Mouse (Mus musculus) testis, adult 2 months (tissue): ENCODE results near the gene Ralgapa2. TPM values are rescaled to one million over a fixed set of nuclear protein-coding genes. Genes with fewer than 3 reads are reported as not detected.

Source experiments
- H3K27ac ChIP-seq: fragments of 200-500 bp; 2 replicates; pipeline ENCODE4 v1.5.1; 2012; ENCODE audit warnings: low read depth, low read length; ENCODE audit not compliant: control insufficient read depth, insufficient read depth
- H3K27me3 ChIP-seq: fragments of 200-500 bp; 2 replicates; pipeline ENCODE4 v1.6.1; 2012; ENCODE audit warnings: mild to moderate bottlenecking, low read length, moderate library complexity; ENCODE audit not compliant: control insufficient read depth, insufficient read depth
- H3K36me3 ChIP-seq: fragments of 200-500 bp; 2 replicates; pipeline ENCODE4 v1.6.1; 2012; ENCODE audit warnings: mild to moderate bottlenecking, low read length; ENCODE audit not compliant: control insufficient read depth, insufficient read depth
- H3K4me1 ChIP-seq: fragments of 200-500 bp; 2 replicates; pipeline ENCODE4 v1.6.1; 2012; ENCODE audit warnings: low read length; ENCODE audit not compliant: control insufficient read depth, insufficient read depth
- H3K4me3 ChIP-seq: fragments of 200-500 bp; 2 replicates; pipeline ENCODE4 v1.5.1; 2012; ENCODE audit warnings: low read depth, mild to moderate bottlenecking, low read length, moderate library complexity, mixed read lengths; ENCODE audit not compliant: control insufficient read depth
- CTCF ChIP-seq: fragments of 200-500 bp; IDR thresholded peaks from 2 replicates; pipeline ENCODE4 v1.5.1; 2012; ENCODE audit warnings: low read depth, mild to moderate bottlenecking, inconsistent platforms, low read length, moderate library complexity; ENCODE audit not compliant: control insufficient read depth, insufficient read depth, insufficient replicate concordance
- POLR2A ChIP-seq: fragments of 200-500 bp; IDR thresholded peaks from 2 replicates; pipeline ENCODE4 v1.6.1; 2012; ENCODE audit warnings: low read depth, mild to moderate bottlenecking, inconsistent platforms, low read length, moderate library complexity; ENCODE audit not compliant: control insufficient read depth
- polyA plus RNA-seq: library from polyadenylated mRNA; depleted of rRNA; stranded (reverse); fragments of >200 nt; gene quantifications from 2 replicates; pipeline ENCODE4 v1.2.3, GENCODE M21; 2012; rRNA removed

The Ralgapa2 gene
- 8.8 and 10.3 TPM in 2 replicates for polyA plus RNA-seq

DNA sequence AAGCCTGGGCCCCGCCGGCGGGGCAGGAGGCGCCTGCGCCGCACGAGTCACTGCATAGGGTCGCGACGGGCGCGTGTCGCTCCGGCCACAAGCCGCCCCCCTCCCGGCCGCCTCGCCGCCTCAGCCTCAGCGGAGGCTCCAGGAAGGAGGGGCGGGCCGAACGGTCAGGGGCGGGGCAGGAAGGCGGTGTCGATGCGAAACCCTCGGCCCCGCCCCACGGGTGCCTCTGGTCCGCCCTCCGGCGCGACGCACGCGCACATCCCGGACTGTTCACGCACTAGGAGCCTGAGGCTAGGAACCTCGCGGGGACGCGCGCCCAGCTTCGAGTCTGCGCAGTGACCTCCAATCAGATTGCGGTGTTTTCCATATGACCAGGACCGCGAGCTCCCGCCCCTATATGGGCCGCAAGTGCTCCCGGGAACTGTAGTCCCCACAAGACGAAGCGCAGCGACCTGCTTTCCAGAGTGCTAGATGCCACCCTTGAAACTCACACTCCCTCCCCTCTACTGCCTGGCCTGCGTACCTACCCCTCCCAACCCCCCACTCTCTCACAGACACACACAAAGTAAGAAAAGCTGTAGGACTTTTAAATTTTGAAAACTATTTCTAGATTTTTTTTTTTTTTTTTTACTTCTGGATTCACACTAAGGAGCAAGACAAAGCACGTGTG is at the start of gene Ralgapa2:
Gene Ralgapa2, minus strand, starts transcription at position 434 of the 670 bp plus-strand sequence.
- peak within 1 kb of the TSS; percentile 85 for H3K27ac ChIP-seq

DNA sequence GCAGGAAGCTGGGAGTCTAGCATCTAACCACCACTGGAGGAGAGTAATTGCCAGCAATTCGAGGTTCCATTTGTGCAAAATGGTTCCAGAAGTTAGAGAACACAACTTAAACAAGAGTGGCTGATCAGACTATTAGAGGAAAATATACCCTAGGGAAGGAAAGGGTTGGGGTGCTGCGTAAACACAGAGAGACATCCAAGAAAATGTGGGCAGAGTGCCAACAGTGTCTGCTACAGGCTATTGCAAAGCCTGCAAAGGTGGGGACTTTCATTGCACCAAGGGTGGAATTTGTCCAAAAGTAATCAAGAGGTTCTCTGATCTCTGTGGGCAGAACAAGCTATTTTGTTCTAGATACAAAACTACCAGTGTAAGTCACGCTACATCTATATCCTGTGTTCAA is 49.4 kb upstream of the Ralgapa2 start:
- Histone ChIP-seq H3K27me3 (no peaks in the 10 kb centered on the region), H3K27ac (no peak overlapping the region), H3K4me1 (no peaks in the 10 kb centered on the region), H3K36me3 (no peaks in the 10 kb centered on the region), H3K4me3 (no peak overlapping the region)
- no peak for TF ChIP-seq CTCF
- no peak for TF ChIP-seq POLR2A

More for the DNA sequence above, at the start of gene Ralgapa2:
- TF ChIP-seq POLR2A (no peak), CTCF (0 out of 2 replicates have a peak, but pooled peaks have one; percentile 1)
- H3K27me3 ChIP-seq: no peaks in the 10 kb centered on the region
- no peaks in the 10 kb centered on the region for H3K36me3 ChIP-seq
- H3K4me1 ChIP-seq: peaks cover 8% of the 10 kb centered on the region
- peak within 1 kb of the TSS; percentile 94 for H3K4me3 ChIP-seq

DNA sequence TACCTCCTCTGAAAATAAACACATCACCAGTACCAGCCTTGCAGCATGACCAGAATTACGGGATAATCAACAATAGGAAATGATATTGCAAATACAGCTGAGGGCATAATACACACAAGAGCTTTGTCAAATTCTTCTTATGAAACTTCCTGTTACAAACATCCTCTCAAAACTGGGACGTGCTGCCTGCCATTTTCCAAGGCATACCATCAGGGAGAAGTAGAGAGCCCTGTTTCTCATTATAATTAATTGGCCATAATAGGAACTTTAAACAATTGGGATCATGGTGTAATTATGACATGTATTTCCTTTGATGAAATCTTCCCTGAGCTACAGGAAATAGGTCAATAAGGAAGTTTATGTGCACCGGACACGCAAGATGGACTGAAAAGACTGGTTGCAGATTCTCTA is 48.5 kb upstream of the Ralgapa2 start:
- H3K36me3 ChIP-seq: no peaks in the 10 kb centered on the region
- no peaks in the 10 kb centered on the region for H3K4me1 ChIP-seq
- H3K27me3 ChIP-seq: no peaks in the 10 kb centered on the region
- no peak overlapping the region for H3K27ac ChIP-seq
- TF ChIP-seq CTCF (no peak), POLR2A (no peak)
- H3K4me3 ChIP-seq: no peak overlapping the region

DNA sequence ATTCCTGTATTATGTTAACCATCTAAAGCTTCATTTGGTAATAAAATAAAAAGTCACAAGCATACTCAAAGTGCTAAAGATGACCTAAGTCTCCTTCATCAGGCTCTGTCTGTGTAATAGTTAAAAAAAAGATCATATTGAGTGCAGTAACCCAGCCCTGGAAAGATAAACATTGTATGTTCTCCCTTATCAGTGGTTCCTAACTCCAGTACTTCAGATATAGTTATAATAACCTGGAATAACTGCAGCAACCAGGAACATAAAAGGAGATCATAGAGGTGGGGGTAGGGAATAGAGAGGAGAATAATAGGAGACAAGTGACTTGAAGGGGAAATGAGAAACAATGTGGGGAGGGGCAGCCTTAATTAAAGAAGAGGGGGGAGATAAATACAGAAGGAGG is 44.0 kb upstream of the Ralgapa2 start:
- Histone ChIP-seq H3K4me3 (no peak overlapping the region), H3K27ac (no peak overlapping the region), H3K36me3 (no peaks in the 10 kb centered on the region), H3K4me1 (no peaks in the 10 kb centered on the region), H3K27me3 (no peaks in the 10 kb centered on the region)
- TF ChIP-seq POLR2A (no peak), CTCF (no peak)

DNA sequence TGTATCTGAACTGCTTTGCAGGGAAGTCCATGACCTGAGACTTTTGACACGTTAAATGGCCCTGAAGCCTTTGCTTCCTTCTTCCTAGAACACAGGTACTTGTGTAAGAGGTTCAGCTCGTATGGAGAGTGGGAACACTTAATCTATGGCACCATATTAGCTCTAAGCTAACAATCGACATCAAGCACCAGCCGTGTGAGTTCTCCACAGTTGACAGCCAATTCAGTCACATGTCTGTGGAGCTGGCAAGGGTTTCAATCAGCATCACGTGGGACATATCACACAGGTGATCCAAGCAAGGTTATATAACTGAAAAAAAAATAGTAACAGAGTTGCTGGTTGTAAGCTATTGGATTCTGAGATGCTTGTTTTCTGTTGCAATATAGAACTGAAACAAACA is 43.2 kb upstream of the Ralgapa2 start:
- Histone ChIP-seq H3K27ac (no peak overlapping the region), H3K27me3 (no peaks in the 10 kb centered on the region), H3K4me3 (no peak overlapping the region), H3K36me3 (no peaks in the 10 kb centered on the region), H3K4me1 (no peaks in the 10 kb centered on the region)
- no peak for TF ChIP-seq CTCF
- TF ChIP-seq POLR2A: no peak

DNA sequence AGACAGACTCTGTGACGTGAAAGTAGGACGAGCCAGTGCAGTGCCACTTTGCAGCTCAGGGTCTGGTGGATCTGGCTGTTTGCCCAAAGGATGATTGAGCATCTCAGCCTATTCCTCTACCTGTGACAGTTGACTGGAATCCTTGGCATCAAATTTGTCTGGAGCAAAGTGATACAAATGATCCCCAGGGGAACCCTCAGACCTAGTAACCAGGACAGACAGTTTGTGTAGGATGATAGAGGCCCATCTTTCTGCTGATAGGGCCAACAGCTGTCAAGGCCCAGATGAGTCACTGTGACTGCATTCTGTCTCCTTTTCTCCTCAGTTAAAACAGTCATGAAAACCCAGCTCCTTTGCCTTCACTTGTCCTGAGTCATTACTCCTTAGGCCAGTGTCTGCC is 41.6 kb upstream of the Ralgapa2 start:
- no peaks in the 10 kb centered on the region for H3K4me1 ChIP-seq
- no peak overlapping the region for H3K4me3 ChIP-seq
- H3K27ac ChIP-seq: no peak overlapping the region
- H3K36me3 ChIP-seq: no peaks in the 10 kb centered on the region
- TF ChIP-seq CTCF: no peak
- no peak for TF ChIP-seq POLR2A
- H3K27me3 ChIP-seq: no peaks in the 10 kb centered on the region

DNA sequence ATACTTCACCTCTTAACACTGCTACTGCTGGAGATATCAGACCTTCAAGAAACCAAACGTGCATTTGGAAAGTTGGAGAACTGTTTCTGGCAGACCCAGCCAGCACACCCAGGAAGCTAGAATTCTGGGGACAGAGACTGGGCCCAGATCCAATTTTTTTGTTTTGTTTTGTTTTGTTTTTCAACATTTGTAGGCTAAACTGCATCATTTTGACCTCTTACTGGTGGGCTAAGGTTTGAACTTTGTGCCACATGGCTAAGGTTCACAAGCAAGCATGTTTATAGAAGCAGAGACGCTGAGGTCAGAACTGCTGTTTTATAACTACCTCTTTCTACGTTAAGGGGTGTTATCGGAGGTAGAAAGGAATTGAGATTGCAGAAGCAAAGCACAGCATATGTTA is 39.7 kb upstream of the Ralgapa2 start:
- no peaks in the 10 kb centered on the region for H3K4me1 ChIP-seq
- no peaks in the 10 kb centered on the region for H3K27me3 ChIP-seq
- no peak overlapping the region for H3K27ac ChIP-seq
- no peaks in the 10 kb centered on the region for H3K36me3 ChIP-seq
- TF ChIP-seq POLR2A (no peak), CTCF (no peak)
- H3K4me3 ChIP-seq: no peak overlapping the region
